Mouse (Mus musculus): ENCODE results near the gene Bloc1s5. TPM values are rescaled to one million over a fixed set of nuclear protein-coding genes. Genes with fewer than 3 reads are reported as not detected.

Gene Bloc1s5
- total and polyA plus RNA-seq, 3 experiments, result 5.6 to 12.7 (median 9.3) TPM

- DNase-seq (ENCODE audit: extremely low read depth), result no peak
- H3K4me2 ChIP-seq (ENCODE audit: insufficient read depth, low read depth, poor library complexity, severe bottlenecking), result no peak overlapping the region
- dilution Hi-C loops (cut with MboI; ENCODE audit: extremely low pct_ligation_motif_present, extremely low pct_unique_long_range_greater_than_20kb, low sequenced_read_pairs) (no loop called here), in situ Hi-C loops (cut with MboI; ENCODE audit: low pct_ligation_motif_present, low pct_unique_long_range_greater_than_20kb, low sequenced_read_pairs) (no loop called here)
- H3K27me3 ChIP-seq (replicated peaks), result no peaks in the 10 kb centered on the region
- no peak overlapping the region for H3K4me3 ChIP-seq (replicated peaks in 1 of 3; ENCODE audit: low read depth in 2 of 3, low read length in 2 of 3, poor library complexity in 1 of 3)
- no peak for TF ChIP-seq ELF1 (IDR thresholded peaks at IDR 0.05; ENCODE audit: low read depth, low read length)
- TF ChIP-seq E2F4 (IDR thresholded peaks at IDR 0.05; ENCODE audit: insufficient replicate concordance, low read depth, low read length), result no peak
- H3K79me2 ChIP-seq (replicated peaks; ENCODE audit: control insufficient read depth, extremely low read depth, insufficient read depth, poor library complexity, severe bottlenecking), result no peaks in the 10 kb centered on the region
- peaks cover 12 to 73% of the 10 kb centered on the region in 2 experiments for H3K36me3 ChIP-seq (replicated peaks in 1 of 2; ENCODE audit: control insufficient read depth in 1 of 2, insufficient read depth in 1 of 2, low read length in 1 of 2)
- H3K9ac ChIP-seq (ENCODE audit: insufficient read depth, low read depth), result no peak overlapping the region
- H3K27ac ChIP-seq (ENCODE audit: insufficient read depth, low read depth), result no peak overlapping the region
- no peaks in the 10 kb centered on the region for H3K4me1 ChIP-seq (ENCODE audit: control insufficient read depth in 1 of 2, insufficient read depth in 2 of 2)
- peaks cover 5% of the 10 kb centered on the region for H3K9me3 ChIP-seq (replicated peaks; ENCODE audit: low read length)
Observed at GRCm38 (mm10) chr13:38614298-38614697, 20.6 kb downstream of the Bloc1s5 start.

- no peaks in the 10 kb centered on the region for H3K79me2 ChIP-seq (replicated peaks; ENCODE audit: control insufficient read depth, extremely low read depth, insufficient read depth, poor library complexity, severe bottlenecking)
- no peak overlapping the region for H3K4me3 ChIP-seq (replicated peaks in 1 of 3; ENCODE audit: low read depth in 2 of 3, low read length in 2 of 3, poor library complexity in 1 of 3)
- in situ Hi-C loops (cut with MboI; ENCODE audit: low pct_ligation_motif_present, low pct_unique_long_range_greater_than_20kb, low sequenced_read_pairs) (no loop called here), dilution Hi-C loops (cut with MboI; ENCODE audit: extremely low pct_ligation_motif_present, extremely low pct_unique_long_range_greater_than_20kb, low sequenced_read_pairs) (no loop called here)
- peaks cover 5% of the 10 kb centered on the region for H3K9me3 ChIP-seq (replicated peaks; ENCODE audit: low read length)
- no peak for TF ChIP-seq JUND (conservative IDR thresholded peaks at IDR 0.05; ENCODE audit: low read depth, low read length)
- no peak for TF ChIP-seq SMC3 (IDR thresholded peaks at IDR 0.05; ENCODE audit: low read depth, low read length)
- TF ChIP-seq JUN (IDR thresholded peaks at IDR 0.05; ENCODE audit: insufficient read depth, low read depth, low read length), result no peak
- no peak for TF ChIP-seq CHD2 (IDR thresholded peaks at IDR 0.05; ENCODE audit: low read length)
- no peak for TF ChIP-seq PAX5 (IDR thresholded peaks at IDR 0.05; ENCODE audit: low read length)
- no peak for TF ChIP-seq GABPA (IDR thresholded peaks at IDR 0.05; ENCODE audit: insufficient replicate concordance, low read depth, low read length)
- TF ChIP-seq UBTF (IDR thresholded peaks at IDR 0.05; ENCODE audit: low read depth, low read length), result no peak
- no peak for TF ChIP-seq HCFC1 (IDR thresholded peaks at IDR 0.05; ENCODE audit: low read depth, low read length)
- H3K4me1 ChIP-seq (ENCODE audit: control insufficient read depth in 1 of 2, insufficient read depth in 2 of 2), result no peaks in the 10 kb centered on the region
- no peak for DNase-seq (ENCODE audit: extremely low read depth)
- H3K27ac ChIP-seq (ENCODE audit: insufficient read depth, low read depth), result no peak overlapping the region
- H3K9ac ChIP-seq (ENCODE audit: insufficient read depth, low read depth), result no peak overlapping the region
- H3K27me3 ChIP-seq (replicated peaks), result no peaks in the 10 kb centered on the region
- H3K36me3 ChIP-seq (replicated peaks in 1 of 2; ENCODE audit: control insufficient read depth in 1 of 2, insufficient read depth in 1 of 2, low read length in 1 of 2), result peaks cover 12 to 70% of the 10 kb centered on the region in 2 experiments
- H3K4me2 ChIP-seq (ENCODE audit: insufficient read depth, low read depth, poor library complexity, severe bottlenecking), result no peak overlapping the region
Observed at GRCm38 (mm10) chr13:38613583-38613982, 21.3 kb downstream of the Bloc1s5 start.

GRCm38 (mm10) chr13:38612608-38613007 lies 22.3 kb downstream of the Bloc1s5 start:
- no peak overlapping the region for H3K9ac ChIP-seq (ENCODE audit: insufficient read depth, low read depth)
- TF ChIP-seq IRF4 (IDR thresholded peaks at IDR 0.05; ENCODE audit: low read depth, low read length), result no peak
- no peak for TF ChIP-seq CHD2 (IDR thresholded peaks at IDR 0.05; ENCODE audit: low read length)
- H3K4me3 ChIP-seq (replicated peaks in 1 of 3; ENCODE audit: low read depth in 2 of 3, low read length in 2 of 3, poor library complexity in 1 of 3), result no peak overlapping the region
- peaks cover 11 to 64% of the 10 kb centered on the region in 2 experiments for H3K36me3 ChIP-seq (replicated peaks in 1 of 2; ENCODE audit: control insufficient read depth in 1 of 2, insufficient read depth in 1 of 2, low read length in 1 of 2)
- no peak overlapping the region for H3K4me2 ChIP-seq (ENCODE audit: insufficient read depth, low read depth, poor library complexity, severe bottlenecking)
- peaks cover 5% of the 10 kb centered on the region for H3K9me3 ChIP-seq (replicated peaks; ENCODE audit: low read length)
- no peaks in the 10 kb centered on the region for H3K27me3 ChIP-seq (replicated peaks)
- no peak overlapping the region for H3K27ac ChIP-seq (ENCODE audit: insufficient read depth, low read depth)
- no peaks in the 10 kb centered on the region for H3K79me2 ChIP-seq (replicated peaks; ENCODE audit: control insufficient read depth, extremely low read depth, insufficient read depth, poor library complexity, severe bottlenecking)
- no peaks in the 10 kb centered on the region for H3K4me1 ChIP-seq (ENCODE audit: control insufficient read depth in 1 of 2, insufficient read depth in 2 of 2)
- dilution Hi-C loops (cut with MboI; ENCODE audit: extremely low pct_ligation_motif_present, extremely low pct_unique_long_range_greater_than_20kb, low sequenced_read_pairs), result no loop called here
- in situ Hi-C loops (cut with MboI; ENCODE audit: low pct_ligation_motif_present, low pct_unique_long_range_greater_than_20kb, low sequenced_read_pairs), result no loop called here
- no peak for DNase-seq (ENCODE audit: extremely low read depth)

All from CH12.LX (cell line).